20 mouse cellular contexts compared by ENCODE assay signal in the genomic region with DNA sequence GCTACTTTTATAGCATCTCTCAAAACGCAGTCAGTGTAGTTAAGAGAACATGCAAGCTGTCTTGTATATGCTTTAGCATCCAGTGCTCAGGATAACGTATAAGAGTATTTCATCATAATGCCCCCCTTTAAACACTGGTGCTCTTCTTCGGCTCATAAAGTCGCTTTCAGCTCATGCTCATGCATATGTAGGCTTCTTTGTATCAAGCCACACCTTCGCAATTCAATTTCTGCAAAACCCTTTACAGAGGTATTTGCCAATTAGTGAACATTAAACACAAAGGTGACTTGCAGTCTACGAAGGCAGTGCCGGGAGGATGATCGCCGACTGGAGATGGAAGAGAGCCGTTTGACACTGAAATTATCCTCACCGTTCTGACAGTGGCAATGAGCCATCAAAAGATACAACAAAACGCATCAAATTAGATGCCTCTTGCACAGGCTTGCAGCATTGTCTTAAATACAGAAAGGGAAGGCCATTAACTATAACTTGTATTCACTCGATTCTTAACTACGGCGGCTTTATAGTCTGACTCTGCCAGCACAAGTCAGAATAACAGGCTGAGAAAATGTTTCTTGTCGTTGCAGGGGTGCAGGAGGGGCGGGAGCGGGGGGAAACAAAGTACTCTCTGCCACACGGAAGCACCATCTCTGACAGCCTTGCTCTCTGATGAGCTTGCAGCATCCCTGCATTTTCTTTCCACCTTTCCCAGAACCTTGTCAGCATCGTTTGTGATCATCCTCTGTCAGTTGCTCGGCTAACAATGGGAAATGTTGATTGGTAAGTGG.
A peak's percentile ranks its signal among the peaks of the same experiment; 100 is the strongest.
DNase-seq lines count a peak whose midpoint lies in the region; ATAC-seq and TF ChIP-seq lines count a peak whose summit lies in the region.
"Had no signal": no experiment of that assay in that cellular context is flagged by ENCODE, and none has a peak within 500 bp of the region (broad histone marks: within the 10 kb centered on the region; RNA-seq: fewer than 3 reads in every experiment).

No protein-coding gene starts in this region.

- H3K4me3 ChIP-seq in forebrain, embryonic 12.5 days (replicated peaks): no peak overlapping the region
- H3K4me3 ChIP-seq in forebrain, embryonic 11.5 days (ENCODE audit: low read depth, low read length): no peak overlapping the region
- no peak overlapping the region for H3K4me3 ChIP-seq in midbrain, embryonic 13.5 days (replicated peaks)
- H3K4me3 ChIP-seq in midbrain, postnatal 0 days (ENCODE audit: low read depth, low read length): no peak overlapping the region
- H3K4me3 ChIP-seq in hindbrain, embryonic 15.5 days: no peak overlapping the region
- H3K4me3 ChIP-seq: limb, embryonic 15.5 days; liver, embryonic 15.5 days; midbrain, embryonic 12.5 days had no signal

- H3K9ac ChIP-seq in forebrain, embryonic 12.5 days: no peak overlapping the region
- no peak overlapping the region for H3K9ac ChIP-seq in forebrain, embryonic 11.5 days (ENCODE audit: low read length)
- no peak overlapping the region for H3K9ac ChIP-seq in midbrain, embryonic 13.5 days (replicated peaks)
- no peak overlapping the region for H3K9ac ChIP-seq in midbrain, postnatal 0 days (replicated peaks; ENCODE audit: low read length, poor library complexity, severe bottlenecking)
- H3K9ac ChIP-seq in hindbrain, embryonic 15.5 days: no peak overlapping the region
- H3K9ac ChIP-seq: limb, embryonic 15.5 days; liver, embryonic 15.5 days; midbrain, embryonic 12.5 days had no signal

- no peak for DNase-seq in forebrain, embryonic 11.5 days (ENCODE audit: low spot score)
- DNase-seq in midbrain, postnatal 0 days (ENCODE audit: low spot score): no peak
- peak; percentile 15 for DNase-seq in retina, embryonic 14.5 days (ENCODE audit: low spot score)
- DNase-seq in layer of hippocampus, adult 9-10 months (ENCODE audit: low spot score): no peak
- no peak for DNase-seq in gastrocnemius, adult 8-10 months (ENCODE audit: low spot score in 2 of 2)
- DNase-seq: adrenal gland, postnatal 14 days; cerebellum, adult 2 months; gastrocnemius, postnatal 25 days; kidney, adult 18-20 months; layer of hippocampus, postnatal 36 days; right cerebral cortex, postnatal 25 days; thymus, postnatal 36 days had no signal

- H3K9me3 ChIP-seq in forebrain, embryonic 12.5 days: no peaks in the 10 kb centered on the region
- no peaks in the 10 kb centered on the region for H3K9me3 ChIP-seq in forebrain, embryonic 11.5 days (ENCODE audit: control insufficient read depth, low read length)
- H3K9me3 ChIP-seq in midbrain, embryonic 13.5 days: no peaks in the 10 kb centered on the region
- no peaks in the 10 kb centered on the region for H3K9me3 ChIP-seq in midbrain, postnatal 0 days (ENCODE audit: low read length)
- no peaks in the 10 kb centered on the region for H3K9me3 ChIP-seq in hindbrain, embryonic 15.5 days
- H3K9me3 ChIP-seq: limb, embryonic 15.5 days; liver, embryonic 15.5 days; midbrain, embryonic 12.5 days had no signal

- 45% methylated on average over 21 of the region's 21 CpGs for WGBS in forebrain, embryonic 12.5 days
- WGBS in forebrain, embryonic 11.5 days: 63% methylated on average over 21 of the region's 21 CpGs
- 59% methylated on average over 21 of the region's 21 CpGs for WGBS in midbrain, embryonic 13.5 days
- WGBS in midbrain, postnatal 0 days: 43% methylated on average over 21 of the region's 21 CpGs
- WGBS in hindbrain, embryonic 15.5 days: 52% methylated on average over 21 of the region's 21 CpGs

- 0 out of 2 replicates have a peak, but pooled peaks cover 4% of the 10 kb centered on the region for H3K27me3 ChIP-seq in forebrain, embryonic 12.5 days
- no peaks in the 10 kb centered on the region for H3K27me3 ChIP-seq in forebrain, embryonic 11.5 days (ENCODE audit: control insufficient read depth, insufficient read depth, low read length)
- no peaks in the 10 kb centered on the region for H3K27me3 ChIP-seq in midbrain, embryonic 13.5 days
- no peaks in the 10 kb centered on the region for H3K27me3 ChIP-seq in midbrain, postnatal 0 days (ENCODE audit: insufficient read depth, low read length)
- H3K27me3 ChIP-seq in hindbrain, embryonic 15.5 days: no peaks in the 10 kb centered on the region
- H3K27me3 ChIP-seq: limb, embryonic 15.5 days; liver, embryonic 15.5 days; midbrain, embryonic 12.5 days had no signal

- TF ChIP-seq CTCF in midbrain, postnatal 0 days (IDR thresholded peaks at IDR 0.05): no peak

- H3K27ac ChIP-seq in forebrain, embryonic 12.5 days: peak overlapping the region; percentile 66; the same call in 1 of the 2 replicates
- no peak overlapping the region for H3K27ac ChIP-seq in forebrain, embryonic 11.5 days (ENCODE audit: low read depth, low read length)
- H3K27ac ChIP-seq in midbrain, embryonic 13.5 days: peak overlapping the region; percentile 61
- H3K27ac ChIP-seq in midbrain, postnatal 0 days (ENCODE audit: low read depth, low read length): no peak overlapping the region
- H3K27ac ChIP-seq in hindbrain, embryonic 15.5 days (replicated peaks): peak overlapping the region; percentile 18
- H3K27ac ChIP-seq: kidney, postnatal 0 days; limb, embryonic 15.5 days; liver, embryonic 15.5 days; macrophage; midbrain, embryonic 12.5 days had no signal

- peaks cover 18% of the 10 kb centered on the region for H3K4me1 ChIP-seq in forebrain, embryonic 12.5 days
- H3K4me1 ChIP-seq in forebrain, embryonic 11.5 days (replicated peaks; ENCODE audit: control insufficient read depth, insufficient read depth, low read length): peaks cover 2% of the 10 kb centered on the region; the same call in 1 of the 2 replicates
- H3K4me1 ChIP-seq in midbrain, embryonic 13.5 days (replicated peaks): peaks cover 17% of the 10 kb centered on the region; the same call in 1 of the 2 replicates
- H3K4me1 ChIP-seq in midbrain, postnatal 0 days (ENCODE audit: insufficient read depth, low read length): no peaks in the 10 kb centered on the region
- peaks cover 9% of the 10 kb centered on the region for H3K4me1 ChIP-seq in hindbrain, embryonic 15.5 days (replicated peaks)
- H3K4me1 ChIP-seq: liver, embryonic 15.5 days had no signal

- no peaks in the 10 kb centered on the region; the same call in 1 of the 2 replicates for H3K36me3 ChIP-seq in forebrain, embryonic 12.5 days (replicated peaks)
- no peaks in the 10 kb centered on the region for H3K36me3 ChIP-seq in forebrain, embryonic 11.5 days (ENCODE audit: control insufficient read depth, insufficient read depth, low read length)
- peaks cover 8% of the 10 kb centered on the region for H3K36me3 ChIP-seq in midbrain, embryonic 13.5 days
- H3K36me3 ChIP-seq in midbrain, postnatal 0 days (ENCODE audit: insufficient read depth, low read length): no peaks in the 10 kb centered on the region; the same call in 1 of the 2 replicates
- H3K36me3 ChIP-seq in hindbrain, embryonic 15.5 days: no peaks in the 10 kb centered on the region
- H3K36me3 ChIP-seq: limb, embryonic 15.5 days; liver, embryonic 15.5 days; midbrain, embryonic 12.5 days had no signal

- H3K4me2 ChIP-seq in forebrain, embryonic 12.5 days: peak overlapping the region; percentile 28; the same call in 1 of the 2 replicates
- no peak overlapping the region for H3K4me2 ChIP-seq in forebrain, embryonic 11.5 days (ENCODE audit: low read depth, low read length, severe bottlenecking)
- 0 out of 2 replicates have a peak overlapping the region, but pooled peaks have one; percentile 2 for H3K4me2 ChIP-seq in midbrain, embryonic 13.5 days (replicated peaks)
- no peak overlapping the region for H3K4me2 ChIP-seq in midbrain, postnatal 0 days (ENCODE audit: low read depth, low read length, poor library complexity, severe bottlenecking)
- H3K4me2 ChIP-seq in hindbrain, embryonic 15.5 days: peak overlapping the region; percentile 16
- H3K4me2 ChIP-seq: limb, embryonic 15.5 days; liver, embryonic 15.5 days; midbrain, embryonic 12.5 days had no signal

- ATAC-seq in forebrain, embryonic 12.5 days (ENCODE audit: low FRiP score): no peak
- no peak for ATAC-seq in forebrain, embryonic 11.5 days (replicated peaks; ENCODE audit: low FRiP score)
- no peak for ATAC-seq in midbrain, embryonic 13.5 days
- no peak for ATAC-seq in midbrain, postnatal 0 days (ENCODE audit: low FRiP score)
- no peak for ATAC-seq in hindbrain, embryonic 15.5 days (ENCODE audit: low FRiP score, low read depth)

Comparison
In these comparisons a context has a peak if more than half of its experiments do, and no peak if none do; other contexts are left out.
1. H3K27ac ChIP-seq: peak in forebrain, embryonic 12.5 days (single experiment), midbrain, embryonic 13.5 days (single experiment) and hindbrain, embryonic 15.5 days (single experiment); none in forebrain, embryonic 11.5 days (single experiment) and midbrain, postnatal 0 days (single experiment).
2. H3K4me2 ChIP-seq: peak in forebrain, embryonic 12.5 days (single experiment), midbrain, embryonic 13.5 days (single experiment) and hindbrain, embryonic 15.5 days (single experiment); none in forebrain, embryonic 11.5 days (single experiment) and midbrain, postnatal 0 days (single experiment).